Mouse (Mus musculus): ENCODE data around the gene Cirbp. TPM values are rescaled to one million over a fixed set of nuclear protein-coding genes. Genes with fewer than 3 reads are reported as not detected.

The Cirbp gene
- polyA plus RNA-seq, 1 experiment = 39.5 TPM

GRCm38 (mm10) chr10:80136952-80137625 is 28.7 kb upstream of the Cirbp start:
- peak overlapping the region; percentile 59 for H3K4me3 ChIP-seq (replicated peaks)
- H3K36me3 ChIP-seq (replicated peaks; ENCODE audit: low read length) = peaks cover 43% of the 10 kb centered on the region
- TF ChIP-seq GATA1 (IDR thresholded peaks at IDR 0.05; ENCODE audit: borderline replicate concordance, low read length) (no peak), FLI1 (IDR thresholded peaks at IDR 0.05; ENCODE audit: low read length) (no peak)
- H3K9me3 ChIP-seq = no peaks in the 10 kb centered on the region
- peaks cover 10% of the 10 kb centered on the region for H3K27me3 ChIP-seq (replicated peaks)
- H3K4me1 ChIP-seq = peaks cover 66% of the 10 kb centered on the region

- Histone ChIP-seq H3K36me3 (replicated peaks; ENCODE audit: low read length) (peaks cover 38% of the 10 kb centered on the region), H3K4me3 (replicated peaks) (peak overlapping the region; percentile 95), H3K9me3 (no peaks in the 10 kb centered on the region), H3K4me1 (peaks cover 66% of the 10 kb centered on the region), H3K27me3 (replicated peaks) (peaks cover 10% of the 10 kb centered on the region)
- TF ChIP-seq GATA1 (IDR thresholded peaks at IDR 0.05; ENCODE audit: borderline replicate concordance, low read length) = no peak
- TF ChIP-seq FLI1 (IDR thresholded peaks at IDR 0.05; ENCODE audit: low read length) = no peak
These were observed 27.9 kb upstream of the Cirbp start for GRCm38 (mm10) chr10:80137626-80138552.

- peaks cover 66% of the 10 kb centered on the region for H3K4me1 ChIP-seq
- no peak for TF ChIP-seq GATA1 (IDR thresholded peaks at IDR 0.05; ENCODE audit: borderline replicate concordance, low read length)
- TF ChIP-seq FLI1 (IDR thresholded peaks at IDR 0.05; ENCODE audit: low read length) = no peak
- H3K9me3 ChIP-seq = no peaks in the 10 kb centered on the region
- H3K4me3 ChIP-seq (replicated peaks) = peak within 1 kb of the TSS; percentile 95
- H3K27me3 ChIP-seq (replicated peaks) = peaks cover 10% of the 10 kb centered on the region
- H3K36me3 ChIP-seq (replicated peaks; ENCODE audit: low read length) = peaks cover 36% of the 10 kb centered on the region
These were observed 27.0 kb upstream of the Cirbp start, which contains the start of gene Atp5d for GRCm38 (mm10) chr10:80138553-80139438. Gene Atp5d, plus strand, starts transcription at chr10:80138632.

- peaks cover 10% of the 10 kb centered on the region for H3K27me3 ChIP-seq (replicated peaks)
- no peak for TF ChIP-seq GATA1 (IDR thresholded peaks at IDR 0.05; ENCODE audit: borderline replicate concordance, low read length)
- TF ChIP-seq FLI1 (IDR thresholded peaks at IDR 0.05; ENCODE audit: low read length) = no peak
- H3K4me3 ChIP-seq (replicated peaks) = peak overlapping the region; percentile 95
- peaks cover 36% of the 10 kb centered on the region for H3K36me3 ChIP-seq (replicated peaks; ENCODE audit: low read length)
- H3K9me3 ChIP-seq = no peaks in the 10 kb centered on the region
- H3K4me1 ChIP-seq = peaks cover 68% of the 10 kb centered on the region
These were observed 26.4 kb upstream of the Cirbp start for GRCm38 (mm10) chr10:80139439-80139775.

GRCm38 (mm10) chr10:80139975-80140665 is 25.7 kb upstream of the Cirbp start:
- Histone ChIP-seq H3K9me3 (no peaks in the 10 kb centered on the region), H3K27me3 (replicated peaks) (peaks cover 10% of the 10 kb centered on the region), H3K4me1 (peaks cover 75% of the 10 kb centered on the region), H3K36me3 (replicated peaks; ENCODE audit: low read length) (peaks cover 36% of the 10 kb centered on the region), H3K4me3 (replicated peaks) (peak overlapping the region; percentile 98)
- no peak for TF ChIP-seq GATA1 (IDR thresholded peaks at IDR 0.05; ENCODE audit: borderline replicate concordance, low read length)
- no peak for TF ChIP-seq FLI1 (IDR thresholded peaks at IDR 0.05; ENCODE audit: low read length)

- TF ChIP-seq GATA1 (IDR thresholded peaks at IDR 0.05; ENCODE audit: borderline replicate concordance, low read length) (no peak), FLI1 (IDR thresholded peaks at IDR 0.05; ENCODE audit: low read length) (no peak)
- peaks cover 81% of the 10 kb centered on the region for H3K4me1 ChIP-seq
- peaks cover 37% of the 10 kb centered on the region for H3K36me3 ChIP-seq (replicated peaks; ENCODE audit: low read length)
- H3K4me3 ChIP-seq (replicated peaks) = peak within 1 kb of the TSS; percentile 98
- peaks cover 10% of the 10 kb centered on the region for H3K27me3 ChIP-seq (replicated peaks)
- H3K9me3 ChIP-seq = no peaks in the 10 kb centered on the region
These were observed 25.1 kb upstream of the Cirbp start, which contains the start of gene Cbarp for GRCm38 (mm10) chr10:80140666-80141035. Gene Cbarp, minus strand, starts transcription at chr10:80140835.

- TF ChIP-seq FLI1 (IDR thresholded peaks at IDR 0.05; ENCODE audit: low read length) (peak; percentile 35; the same call in 1 of the 2 replicates), GATA1 (IDR thresholded peaks at IDR 0.05; ENCODE audit: borderline replicate concordance, low read length) (no peak)
- H3K4me1 ChIP-seq = peaks cover 86% of the 10 kb centered on the region
These were observed 24.5 kb upstream of the Cirbp start for GRCm38 (mm10) chr10:80141243-80141642.

GRCm38 (mm10) chr10:80141786-80142529 is 23.8 kb upstream of the Cirbp start:
- Histone ChIP-seq H3K4me3 (replicated peaks) (peak overlapping the region; percentile 98), H3K4me1 (peaks cover 91% of the 10 kb centered on the region), H3K27me3 (replicated peaks) (peaks cover 10% of the 10 kb centered on the region), H3K9me3 (no peaks in the 10 kb centered on the region), H3K36me3 (replicated peaks; ENCODE audit: low read length) (peaks cover 42% of the 10 kb centered on the region)
- TF ChIP-seq GATA1 (IDR thresholded peaks at IDR 0.05; ENCODE audit: borderline replicate concordance, low read length) (no peak), FLI1 (IDR thresholded peaks at IDR 0.05; ENCODE audit: low read length) (no peak)

More at GRCm38 (mm10) chr10:80141243-80141642, 24.5 kb upstream of the Cirbp start:
- Histone ChIP-seq H3K36me3 (replicated peaks; ENCODE audit: low read length) (peaks cover 38% of the 10 kb centered on the region), H3K4me3 (replicated peaks) (peak overlapping the region; percentile 98), H3K27me3 (replicated peaks) (peaks cover 10% of the 10 kb centered on the region), H3K9me3 (no peaks in the 10 kb centered on the region)
